Mouse (Mus musculus) Muller cell, postnatal 12 days (primary cell): ENCODE data around the gene Slc2a8.

ENCODE experiments used
- DNase-seq: peaks from one replicate; pipeline ENCODE4 v3.0.0-alpha.2; 2015; ENCODE audit errors: inconsistent ontology term

Slc2a8 gene

DNA sequence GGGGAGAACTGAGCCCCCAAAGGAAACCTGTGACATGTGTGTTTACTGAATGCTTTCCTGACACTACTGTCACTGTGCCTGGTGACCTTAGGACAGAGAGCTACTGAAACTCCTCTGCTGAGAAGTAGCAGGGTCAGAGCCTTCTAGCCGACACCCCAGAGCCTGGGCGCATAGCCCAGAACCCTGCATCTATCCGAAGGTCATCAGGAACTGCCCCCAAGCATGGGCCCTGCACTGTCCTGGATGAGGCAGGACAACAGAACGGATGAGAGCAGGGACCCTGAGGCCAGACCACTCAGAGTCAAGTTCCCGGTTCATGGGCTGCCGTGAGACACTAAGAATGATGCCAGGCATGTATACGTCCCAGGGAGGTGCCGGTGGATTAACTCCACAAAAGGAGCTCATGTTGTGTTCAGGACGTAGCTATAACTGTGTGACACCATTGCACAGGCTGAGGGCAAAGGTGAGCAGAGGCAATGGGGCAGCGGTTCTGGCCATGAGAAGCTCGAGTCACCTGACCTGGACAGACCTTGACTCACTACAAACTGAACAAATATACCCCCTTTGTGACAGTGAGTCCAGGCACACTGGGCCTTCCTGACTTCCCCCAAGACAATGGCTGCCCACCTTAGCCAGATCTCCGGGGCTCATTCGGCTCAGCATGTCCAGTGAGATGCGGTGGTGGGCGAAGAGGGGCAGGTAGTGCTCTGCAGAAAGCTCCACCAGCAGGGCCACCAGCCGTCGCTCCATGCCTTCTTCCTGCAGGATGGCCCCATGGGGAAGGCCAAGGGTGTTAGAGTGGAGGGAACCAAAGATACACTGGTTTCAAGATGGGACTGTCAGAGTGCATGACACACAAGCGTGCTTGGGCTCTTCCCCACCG, 52.7 kb downstream of the Slc2a8 start:
- no peak for DNase-seq

DNA sequence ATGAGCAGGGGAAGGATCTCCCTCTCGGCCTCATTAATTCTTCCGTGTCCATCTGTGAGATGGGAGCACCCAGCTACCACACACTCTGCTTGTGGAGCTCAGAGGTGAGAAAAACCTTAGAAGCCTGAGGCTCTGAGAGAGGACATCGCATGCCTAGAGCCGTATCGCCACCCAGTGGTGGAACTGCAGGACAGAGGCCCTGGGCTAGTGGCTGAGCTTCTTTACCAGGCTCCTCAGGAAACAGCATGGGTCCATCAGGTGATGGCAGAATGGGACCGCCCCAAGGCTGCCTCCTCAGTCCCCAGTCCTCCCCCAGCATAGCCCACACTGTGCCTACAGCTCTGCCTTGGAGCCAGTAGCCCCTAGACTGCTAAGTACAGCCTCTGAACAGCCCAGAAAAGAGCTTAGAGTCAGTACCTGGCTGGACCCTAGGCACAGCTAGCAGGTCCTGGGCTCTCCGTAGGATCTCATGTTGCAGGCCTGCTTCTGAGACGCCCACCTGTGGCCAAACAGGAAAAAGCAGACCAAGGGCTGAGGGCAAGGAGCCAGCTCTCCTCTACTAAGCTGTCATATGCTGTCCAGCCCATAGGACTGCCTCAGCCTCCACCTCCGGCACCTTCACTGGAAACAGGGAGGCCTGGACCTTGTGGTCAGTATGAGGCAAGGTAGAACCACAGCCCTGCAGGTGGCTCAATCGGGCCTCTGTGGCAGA, 53.5 kb downstream of the Slc2a8 start:
- peak; percentile 76 for DNase-seq

DNA sequence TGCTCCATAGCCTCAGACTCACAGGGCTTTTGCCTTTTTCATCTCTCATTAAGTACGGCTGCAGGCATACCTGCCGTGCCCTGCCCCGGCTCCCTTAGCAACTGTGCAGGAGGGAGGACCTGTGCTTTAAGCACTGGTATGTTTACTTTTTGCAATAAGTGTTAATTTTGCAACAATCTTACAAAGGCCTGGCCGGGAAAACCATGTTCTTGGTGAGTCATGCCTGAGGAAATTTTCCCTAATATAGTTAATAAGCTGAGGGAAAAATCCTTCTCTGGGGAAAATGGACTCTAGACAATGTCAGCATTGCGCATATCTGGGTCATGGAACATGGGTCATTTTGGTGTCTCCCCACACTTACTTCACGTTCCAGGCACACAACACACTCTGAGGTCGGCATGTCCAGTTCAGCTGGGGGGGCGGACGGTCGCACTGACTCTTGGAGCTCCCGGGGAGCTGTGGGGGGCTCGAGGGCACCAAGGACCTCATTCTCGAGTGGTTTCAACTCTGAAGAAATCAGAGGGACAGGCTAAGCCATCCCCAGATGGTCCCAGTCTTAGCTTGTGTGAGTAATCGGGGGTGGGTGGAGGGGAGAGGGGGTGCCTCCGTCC, 54.2 kb downstream of the Slc2a8 start:
- DNase-seq = no peak

DNA sequence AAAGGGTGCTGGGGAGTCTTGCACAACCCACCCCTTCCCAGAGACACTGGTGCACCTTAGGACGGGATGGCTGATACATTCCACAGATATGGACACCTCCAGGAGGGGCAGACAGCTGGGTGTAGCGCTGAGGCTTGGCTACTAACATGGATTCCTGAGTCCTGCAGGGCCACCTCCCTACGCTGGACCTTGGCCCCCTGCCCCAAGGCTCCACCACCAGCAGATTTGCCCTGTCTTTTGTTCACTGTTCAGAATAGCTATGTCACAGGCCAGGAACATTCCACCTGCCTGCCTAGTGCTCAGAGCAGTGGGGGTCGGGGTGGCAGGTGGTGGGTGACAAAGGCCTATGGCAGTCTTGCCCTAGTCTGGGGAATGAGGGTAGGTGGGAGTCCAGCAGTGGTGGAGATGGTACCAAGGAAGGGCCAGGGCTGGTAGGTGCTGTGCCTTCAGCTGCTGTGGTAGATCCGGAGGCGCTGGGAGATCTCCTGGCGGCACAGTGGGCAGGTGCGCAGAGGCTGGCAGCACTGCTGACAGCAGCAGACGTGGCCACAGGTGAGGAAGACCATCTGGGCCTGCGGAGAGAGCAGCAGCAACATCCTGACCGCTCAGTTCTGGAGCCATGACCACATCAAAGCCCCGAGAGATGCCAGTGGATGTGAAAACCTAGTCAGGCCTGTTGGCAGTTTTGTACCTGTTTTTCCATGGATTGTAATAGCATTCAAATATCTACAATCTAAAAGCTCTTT, 55.4 kb downstream of the Slc2a8 start:
- no peak for DNase-seq

DNA sequence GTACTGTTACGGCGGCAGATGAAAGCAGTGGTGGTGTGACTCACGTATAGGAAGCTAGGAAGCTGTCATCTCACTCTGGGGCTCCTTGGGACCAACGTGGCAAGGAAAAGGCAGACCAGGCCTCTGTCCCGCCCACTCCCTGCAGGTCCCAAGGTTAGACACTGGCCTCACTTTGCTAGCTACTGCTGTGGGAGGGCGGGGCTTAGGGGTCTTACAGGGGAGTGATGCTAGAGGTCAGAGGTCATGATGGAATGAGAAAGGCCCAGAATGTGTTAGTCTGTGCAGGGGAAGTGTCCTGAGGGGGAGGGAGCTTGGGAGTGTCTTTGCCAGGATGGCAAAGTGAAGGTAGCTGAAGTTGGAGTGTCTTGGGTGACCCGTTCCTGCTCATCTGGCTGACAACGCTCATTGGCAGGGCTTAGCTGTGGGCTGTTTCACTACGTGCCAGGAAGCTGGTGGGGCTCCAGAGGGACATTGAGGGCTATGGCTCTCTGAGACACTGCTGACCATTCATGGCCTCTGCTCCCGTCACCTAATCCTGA, 57.5 kb downstream of the Slc2a8 start:
- DNase-seq = no peak

DNA sequence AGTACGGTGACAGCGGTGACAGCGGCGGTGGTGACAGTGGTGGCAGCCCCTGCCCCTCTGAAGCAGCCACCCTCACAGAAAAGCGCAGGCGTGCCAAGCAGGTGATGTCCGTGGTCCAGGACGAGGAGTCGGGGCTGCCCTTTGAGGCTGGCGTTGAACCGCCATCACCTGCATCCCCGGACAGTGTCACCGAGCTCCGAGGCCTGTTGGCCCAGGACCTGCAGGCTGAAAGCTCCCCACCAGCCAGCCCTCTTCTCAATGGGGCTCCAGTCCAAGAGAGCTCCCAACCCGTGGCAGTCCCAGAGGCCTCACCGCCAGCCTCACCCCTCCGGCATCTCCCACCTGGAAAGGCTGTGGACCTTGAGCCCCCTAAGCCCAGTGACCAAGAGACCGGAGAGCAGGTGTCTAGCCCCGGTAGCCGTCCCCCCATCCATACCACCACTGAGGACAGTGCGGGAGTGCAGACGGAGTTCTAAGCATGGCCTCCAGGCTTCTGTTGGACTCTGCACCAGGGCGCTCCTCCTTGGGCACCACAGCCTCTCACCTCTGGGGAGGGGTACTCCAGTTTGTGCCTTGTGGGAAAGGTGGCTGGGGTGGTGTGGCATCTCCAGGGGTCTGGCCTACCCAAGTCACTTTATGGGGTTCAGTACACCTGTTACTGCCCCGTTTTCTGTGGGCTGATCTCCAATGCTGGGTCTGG, 58.2 kb downstream of the Slc2a8 start:
- DNase-seq = no peak
